Mouse (Mus musculus): Measurements from ENCODE around the gene Hs1bp3.

DNA sequence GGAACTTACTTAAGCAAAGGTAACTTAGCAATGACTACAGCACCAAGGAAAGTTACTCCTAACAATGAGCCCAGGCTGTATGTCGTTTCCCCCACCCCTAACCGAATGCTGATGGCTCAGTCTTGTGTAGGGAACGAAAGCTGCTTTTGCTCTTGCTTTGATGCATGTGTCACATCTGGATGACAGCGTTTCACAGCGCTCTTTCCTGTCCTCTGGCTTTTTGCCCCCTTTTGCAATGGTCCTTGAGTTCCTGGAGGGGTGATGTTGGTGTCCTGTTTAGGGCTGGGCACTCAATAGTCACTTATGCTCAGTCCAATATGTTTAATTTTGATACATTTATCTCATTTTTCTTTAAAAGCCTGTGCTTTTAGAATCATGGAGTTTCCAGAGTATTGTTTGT, 48.6 kb downstream of the Hs1bp3 start:
- TF ChIP-seq POLR2A (IDR thresholded peaks at IDR 0.05; ENCODE audit: extremely low read depth, insufficient read depth, low read length) (no peak), CTCF (IDR thresholded peaks at IDR 0.05; ENCODE audit: extremely low read depth, insufficient read depth, low read length) (no peak)

Data from cortical plate, adult 2 months (tissue).